Mouse (Mus musculus) right cerebral cortex, postnatal 14 days (tissue): ENCODE results near the gene Phlpp1.

Experiments
- DNase-seq: peaks from one replicate; pipeline ENCODE4 v3.0.0; 2022

The Phlpp1 gene

GRCm38 (mm10) chr1:106321432-106322126 is 150.0 kb downstream of the Phlpp1 start:
- no peak for DNase-seq

- no peak for DNase-seq
Measured at GRCm38 (mm10) chr1:106326691-106327090, 155.1 kb downstream of the Phlpp1 start.

GRCm38 (mm10) chr1:106342100-106342499 is 170.5 kb downstream of the Phlpp1 start:
- no peak for DNase-seq

- DNase-seq: no peak
Measured at GRCm38 (mm10) chr1:106345265-106345664, 173.7 kb downstream of the Phlpp1 start.

- DNase-seq: no peak
Measured at GRCm38 (mm10) chr1:106346776-106347175, 175.2 kb downstream of the Phlpp1 start.

GRCm38 (mm10) chr1:106349116-106349515 is 177.6 kb downstream of the Phlpp1 start:
- no peak for DNase-seq

- no peak for DNase-seq
Measured at GRCm38 (mm10) chr1:106351512-106351911, 180.0 kb downstream of the Phlpp1 start.

GRCm38 (mm10) chr1:106352801-106353511 is 181.4 kb downstream of the Phlpp1 start:
- DNase-seq: no peak

- DNase-seq: no peak
Measured at GRCm38 (mm10) chr1:106353993-106354392, 182.4 kb downstream of the Phlpp1 start.

GRCm38 (mm10) chr1:106359474-106359873 is 187.9 kb downstream of the Phlpp1 start:
- DNase-seq: no peak

- DNase-seq: no peak
Measured at GRCm38 (mm10) chr1:106362841-106363604, 191.5 kb downstream of the Phlpp1 start.

GRCm38 (mm10) chr1:106369330-106369729 is 197.8 kb downstream of the Phlpp1 start:
- no peak for DNase-seq

GRCm38 (mm10) chr1:106372446-106372845 is 200.9 kb downstream of the Phlpp1 start:
- DNase-seq: no peak

GRCm38 (mm10) chr1:106373656-106374055 is 202.1 kb downstream of the Phlpp1 start:
- no peak for DNase-seq

- no peak for DNase-seq
Measured at GRCm38 (mm10) chr1:106374274-106374673, 202.7 kb downstream of the Phlpp1 start.

GRCm38 (mm10) chr1:106374971-106375370 is 203.4 kb downstream of the Phlpp1 start:
- DNase-seq: no peak

- no peak for DNase-seq
Measured at GRCm38 (mm10) chr1:106376003-106376402, 204.5 kb downstream of the Phlpp1 start.

GRCm38 (mm10) chr1:106380465-106380864 is 208.9 kb downstream of the Phlpp1 start:
- DNase-seq: no peak

- DNase-seq: no peak
Measured at GRCm38 (mm10) chr1:106386542-106386941, 215.0 kb downstream of the Phlpp1 start.

- no peak for DNase-seq
Measured at GRCm38 (mm10) chr1:106387264-106387663, 215.7 kb downstream of the Phlpp1 start.

- DNase-seq: peak; percentile 74
Measured at GRCm38 (mm10) chr1:106389673-106390072, 218.1 kb downstream of the Phlpp1 start.

- DNase-seq: no peak
Measured at GRCm38 (mm10) chr1:106393072-106393471, 221.5 kb downstream of the Phlpp1 start.

GRCm38 (mm10) chr1:106394678-106395077 is 223.1 kb downstream of the Phlpp1 start:
- no peak for DNase-seq

- DNase-seq: peak; percentile 46
Measured at GRCm38 (mm10) chr1:106395476-106395875, 223.9 kb downstream of the Phlpp1 start.
